Mouse (Mus musculus) heart, adult 2 months (tissue): Measurements from ENCODE around the gene Ear14. TPM values are rescaled to one million over a fixed set of nuclear protein-coding genes. Genes with fewer than 3 reads are reported as not detected.
"Not testable (repeated sequence)": the region's sequence is repeated elsewhere in the genome, so short reads cannot be mapped to it uniquely, and the experiment has no call there.

Experiments
- DNase-seq, 2 experiments: peaks; one replicate each; pipeline ENCODE4 v3.0.0; 2021
- H3K27ac ChIP-seq: fragments of 200-600 bp; 2 replicates; pipeline ENCODE4 v1.8.1; 2022
- H3K27me3 ChIP-seq: fragments of 200-500 bp; 2 replicates; pipeline ENCODE4 v1.6.1; 2012; ENCODE audit warnings: mild to moderate bottlenecking, low read length, inconsistent platforms, mixed read lengths; ENCODE audit not compliant: control insufficient read depth, insufficient read depth
- H3K36me3 ChIP-seq: fragments of 200-500 bp; 2 replicates; pipeline ENCODE4 v1.6.1; 2012; ENCODE audit warnings: low read length, inconsistent platforms; ENCODE audit not compliant: control insufficient read depth, insufficient read depth
- H3K4me1 ChIP-seq: fragments of 200-500 bp; 2 replicates; pipeline ENCODE4 v1.6.1; 2011; ENCODE audit warnings: low read length; ENCODE audit not compliant: control insufficient read depth, insufficient read depth
- H3K4me3 ChIP-seq: fragments of 200-600 bp; 2 replicates; pipeline ENCODE4 v1.8.1; 2022
- H3K79me2 ChIP-seq: fragments of 200-500 bp; replicated peaks from 2 replicates; pipeline ENCODE4 v1.6.1; 2012; ENCODE audit warnings: mild to moderate bottlenecking, inconsistent platforms, low read length, moderate library complexity, mixed read lengths; ENCODE audit not compliant: control insufficient read depth, insufficient read depth
- H3K9ac ChIP-seq: fragments of 200-500 bp; 2 replicates; pipeline ENCODE4 v1.6.1; 2012; ENCODE audit warnings: low read depth, mild to moderate bottlenecking, control low read depth, inconsistent platforms, low read length, mixed read lengths
- CTCF ChIP-seq: fragments of 200-600 bp; IDR thresholded peaks from 2 replicates; pipeline ENCODE4 v1.8.1; 2022; ENCODE audit warnings: antibody characterized with exemption, mild to moderate bottlenecking, moderate library complexity
- EP300 ChIP-seq: fragments of 200-500 bp; IDR thresholded peaks from 2 replicates; pipeline ENCODE4 v1.6.1; 2011; ENCODE audit warnings: low read depth, low read length, control low read depth; ENCODE audit not compliant: insufficient read depth
- POLR2A ChIP-seq: fragments of 200-500 bp; IDR thresholded peaks from 2 replicates; pipeline ENCODE4 v1.6.1; 2011; ENCODE audit warnings: mild to moderate bottlenecking, low read depth, low read length, control low read depth; ENCODE audit not compliant: insufficient read depth
- WGBS: fragments of 180-500 bp; shearing (Covaris S2); methylation state at CpG from one replicate; pipeline ENCODE4 v1.1.7; 2018; 5-methylcytosine and 5-hydroxymethylcytosine counted together
- intact Hi-C: fragments of 180-260 bp; cut with DNase I; formaldehyde crosslinking; loops from one replicate; pipeline ENCODE4 v1.15.1; 2025
- polyA plus RNA-seq: library from polyadenylated mRNA; depleted of rRNA; stranded (reverse); fragments of >200 nt; gene quantifications from 2 replicates; pipeline ENCODE4 v1.2.3, GENCODE M21; 2012
- total RNA-seq, 2 experiments: library from RNA; stranded (reverse); gene quantifications; 2 replicates each; pipeline ENCODE4 v1.2.3; 2021

The Ear14 gene
- total and polyA plus RNA-seq, 3 experiments = not detected

DNA sequence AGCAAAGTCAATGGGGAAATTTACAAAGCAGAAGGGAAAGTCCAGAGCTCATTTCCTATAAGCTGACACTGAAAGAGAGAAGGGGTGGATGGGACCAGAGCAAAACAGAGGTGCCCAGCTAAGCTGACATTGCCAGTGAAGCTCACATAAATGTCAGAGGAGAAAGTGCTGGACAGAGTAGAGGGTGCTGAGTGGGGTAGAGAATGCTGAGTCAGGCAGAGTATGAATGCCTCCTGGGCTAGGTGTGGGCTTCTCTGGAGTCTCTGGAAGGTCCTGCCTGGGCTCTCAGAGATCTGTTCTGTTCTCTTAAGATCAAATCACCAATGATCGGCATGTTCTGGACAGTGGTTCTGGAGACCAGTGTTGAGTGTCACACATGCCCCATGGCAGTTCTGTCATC, 37.8 kb upstream of the Ear14 start:
- no peak overlapping the region for H3K27ac ChIP-seq

DNA sequence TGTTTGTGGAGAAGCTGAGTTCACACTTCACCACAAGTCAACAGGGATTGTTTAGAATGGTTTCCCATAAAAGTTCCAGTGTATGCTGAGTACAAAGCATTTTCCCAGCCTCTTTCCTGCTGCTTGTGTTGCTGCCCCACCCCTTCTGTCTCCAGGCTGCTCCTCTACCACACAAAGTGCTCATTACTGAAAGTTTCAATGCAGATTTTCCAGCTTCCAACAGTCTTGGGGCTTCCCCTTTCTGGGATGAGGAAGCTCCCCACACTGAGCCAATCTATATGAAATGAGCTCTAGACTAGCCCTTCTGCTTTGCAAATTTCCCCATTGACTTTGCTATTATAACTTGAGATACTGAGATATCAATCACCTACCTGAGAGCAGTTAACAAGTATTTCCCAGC, 37.1 kb upstream of the Ear14 start:
- H3K27ac ChIP-seq = no peak overlapping the region
- no peaks in the 10 kb centered on the region for H3K79me2 ChIP-seq
- intact Hi-C loops = no loop called here

More for the DNA sequence above, 37.8 kb upstream of the Ear14 start:
- Histone ChIP-seq H3K9ac (no peak overlapping the region), H3K36me3 (no peaks in the 10 kb centered on the region), H3K79me2 (no peaks in the 10 kb centered on the region), H3K4me1 (peaks cover 3% of the 10 kb centered on the region), H3K4me3 (no peak overlapping the region), H3K27me3 (no peaks in the 10 kb centered on the region)
- intact Hi-C loops = no loop called here
- 93% methylated on average over 1 of the region's 1 CpGs for WGBS
- DNase-seq = no peak
- TF ChIP-seq POLR2A = no peak
- TF ChIP-seq EP300 = no peak
- TF ChIP-seq CTCF = no peak

DNA sequence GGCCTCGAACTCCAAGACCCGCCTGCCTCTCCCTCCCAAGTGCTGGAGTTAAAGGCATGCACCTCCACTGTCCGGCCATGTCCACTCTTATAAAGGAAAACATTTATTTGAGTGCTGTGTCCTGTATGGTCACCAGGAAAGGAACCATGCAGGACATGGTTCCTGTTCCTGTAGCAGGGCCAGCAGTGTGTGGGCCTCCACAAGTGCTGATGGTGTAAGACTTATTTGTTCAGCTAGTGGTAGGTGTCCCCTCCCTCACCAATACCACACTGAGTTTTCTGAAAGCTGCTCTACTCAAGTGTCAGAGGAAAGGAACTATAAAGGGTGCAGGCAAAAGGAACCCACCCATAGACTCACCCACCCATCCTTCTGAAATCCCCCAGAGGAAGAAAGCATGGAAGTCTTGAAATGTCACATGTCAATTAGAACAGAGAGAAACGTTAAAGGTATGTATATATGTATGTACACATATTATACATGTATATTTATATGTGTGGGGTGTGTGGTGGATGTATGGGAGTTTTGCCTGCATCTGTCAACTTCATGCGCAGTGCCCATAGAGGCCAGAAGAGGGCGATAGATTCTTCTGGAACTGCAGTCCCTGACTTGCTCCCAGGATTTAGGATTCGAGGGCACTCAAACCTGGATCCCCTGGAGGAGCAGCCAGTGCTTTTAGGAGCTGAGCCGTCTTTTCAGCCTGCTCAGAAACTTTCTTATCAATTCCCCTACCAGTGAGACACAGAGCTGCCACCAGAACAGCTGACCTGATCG, 30.9 kb upstream of the Ear14 start:
- intact Hi-C loops = loop anchor here (2.0 kb wide), 1 partner anchor 69 kb away; no protein-coding TSS in a partner anchor
- H3K27me3 ChIP-seq, H3K4me3 ChIP-seq, H3K4me1 ChIP-seq, H3K79me2 ChIP-seq, H3K36me3 ChIP-seq, H3K9ac ChIP-seq, H3K27ac ChIP-seq: not testable (repeated sequence)
- DNase-seq = peak in 1 of 2 experiments; percentile 52
- 28% methylated on average over 9 of the region's 9 CpGs for WGBS
- TF ChIP-seq CTCF = peak; percentile 80

More for the DNA sequence above, 37.1 kb upstream of the Ear14 start:
- no peak for TF ChIP-seq EP300
- TF ChIP-seq POLR2A = no peak
- DNase-seq = no peak
- no peak overlapping the region for H3K9ac ChIP-seq
- no peaks in the 10 kb centered on the region for H3K27me3 ChIP-seq
- H3K4me1 ChIP-seq = peaks cover 3% of the 10 kb centered on the region
- no peak overlapping the region for H3K4me3 ChIP-seq
- no peaks in the 10 kb centered on the region for H3K36me3 ChIP-seq

DNA sequence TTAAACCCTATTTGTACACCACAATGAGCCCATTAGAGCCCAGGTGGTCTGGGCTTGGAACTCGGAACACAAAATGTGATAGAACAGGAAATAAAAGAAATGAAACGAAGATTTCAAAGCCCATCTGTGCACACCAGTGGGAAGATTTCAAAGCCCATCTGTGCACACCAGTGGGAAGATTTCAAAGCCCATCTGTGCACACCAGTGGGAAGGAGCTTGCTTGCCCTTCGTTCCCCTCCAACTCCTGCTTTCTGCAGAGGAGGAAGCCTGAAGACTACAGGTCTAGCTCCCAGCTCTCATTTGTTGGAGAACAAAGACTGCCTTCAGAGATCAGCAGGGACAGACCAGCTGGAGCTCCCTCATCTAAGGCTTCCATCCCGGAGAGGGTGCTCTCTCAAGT, 30.2 kb upstream of the Ear14 start:
- not testable (repeated sequence) for H3K4me1 ChIP-seq, H3K9ac ChIP-seq, H3K27ac ChIP-seq, DNase-seq, H3K36me3 ChIP-seq, H3K27me3 ChIP-seq, H3K79me2 ChIP-seq, H3K4me3 ChIP-seq
- WGBS = 56% methylated on average over 4 of the region's 4 CpGs
- intact Hi-C loops = loop anchor here (2.0 kb wide), 1 partner anchor 70 kb away; no protein-coding TSS in a partner anchor

DNA sequence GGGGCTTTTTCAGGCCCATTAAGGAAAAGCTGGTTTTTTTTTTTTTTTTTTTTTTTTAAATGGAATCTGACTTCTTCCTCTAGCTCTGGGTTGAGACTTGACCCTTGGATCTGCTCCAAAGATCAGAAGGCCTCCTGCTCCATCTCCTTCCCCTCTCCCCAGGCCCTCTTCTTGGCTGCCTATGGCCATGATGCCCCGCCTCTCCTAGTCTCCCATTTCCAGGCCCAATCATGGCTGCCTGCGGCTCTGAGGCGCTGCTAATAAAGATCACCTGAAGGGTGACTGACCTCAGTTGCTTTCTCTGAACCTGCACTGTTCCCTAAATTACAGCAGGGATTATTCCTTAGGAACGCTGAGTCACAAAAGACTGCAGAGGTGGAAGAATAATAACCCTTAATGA, 29.3 kb upstream of the Ear14 start:
- H3K9ac ChIP-seq = no peak overlapping the region
- H3K4me3 ChIP-seq = no peak overlapping the region
- intact Hi-C loops = loop anchor here (2.0 kb wide), 1 partner anchor 71 kb away; no protein-coding TSS in a partner anchor
- H3K27ac ChIP-seq = no peak overlapping the region
- peaks cover 1% of the 10 kb centered on the region for H3K4me1 ChIP-seq
- WGBS = 88% methylated on average over 4 of the region's 4 CpGs
- no peaks in the 10 kb centered on the region for H3K27me3 ChIP-seq
- TF ChIP-seq CTCF (no peak), POLR2A (no peak), EP300 (no peak)
- H3K36me3 ChIP-seq = no peaks in the 10 kb centered on the region
- DNase-seq = no peak
- no peaks in the 10 kb centered on the region for H3K79me2 ChIP-seq

DNA sequence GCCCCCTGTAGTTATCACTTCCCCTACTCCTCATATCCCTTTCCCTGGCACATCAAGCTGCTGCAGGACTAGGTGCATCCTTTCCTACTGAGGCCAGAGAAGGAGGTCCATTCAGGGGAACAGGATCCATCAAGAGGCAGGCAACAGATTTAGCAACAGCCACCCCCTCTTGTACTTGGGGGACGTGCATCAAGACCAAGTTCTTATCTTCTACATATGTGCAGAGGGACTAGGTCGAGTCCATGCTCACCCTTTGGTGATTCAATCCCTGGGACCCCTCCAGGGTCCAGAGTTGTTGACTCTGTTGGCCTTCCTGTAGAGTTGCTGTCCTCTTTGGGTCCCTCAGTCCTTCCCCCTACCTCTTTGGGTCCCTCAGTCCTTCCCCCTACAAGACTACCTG, 22.1 kb upstream of the Ear14 start:
- intact Hi-C loops, H3K36me3 ChIP-seq, H3K27me3 ChIP-seq, DNase-seq, H3K4me3 ChIP-seq, H3K9ac ChIP-seq, H3K27ac ChIP-seq, H3K79me2 ChIP-seq, H3K4me1 ChIP-seq: not testable (repeated sequence)
- WGBS = 67% methylated on average over 2 of the region's 2 CpGs
